Mouse (Mus musculus) thymus, adult 2 months (tissue): ENCODE data around the gene Tnni3k. TPM values are rescaled to one million over a fixed set of nuclear protein-coding genes. Genes with fewer than 3 reads are reported as not detected.

Experiments used
- DNase-seq: peaks from one replicate; pipeline ENCODE4 v3.0.0; 2021
- H3K27ac ChIP-seq: fragments of 200-500 bp; 2 replicates; pipeline ENCODE4 v1.5.1; 2012; ENCODE audit warnings: low read length, control low read depth; ENCODE audit not compliant: control insufficient read depth, insufficient read depth
- H3K27me3 ChIP-seq: fragments of 200-500 bp; 2 replicates; pipeline ENCODE4 v1.6.1; 2012; ENCODE audit warnings: mild to moderate bottlenecking, low read length, moderate library complexity, mixed read lengths; ENCODE audit not compliant: control insufficient read depth, insufficient read depth
- H3K36me3 ChIP-seq: fragments of 200-500 bp; 2 replicates; pipeline ENCODE4 v1.6.1; 2012; ENCODE audit warnings: mild to moderate bottlenecking, low read length, moderate library complexity; ENCODE audit not compliant: control insufficient read depth, insufficient read depth
- H3K4me1 ChIP-seq: fragments of 200-500 bp; replicated peaks from 2 replicates; pipeline ENCODE4 v1.6.1; 2012; ENCODE audit warnings: low read length; ENCODE audit not compliant: control insufficient read depth, insufficient read depth
- H3K4me3 ChIP-seq: fragments of 200-500 bp; 2 replicates; pipeline ENCODE4 v1.5.1; 2012; ENCODE audit warnings: mild to moderate bottlenecking, low read length, control low read depth, moderate library complexity; ENCODE audit not compliant: control insufficient read depth, insufficient read depth
- CTCF ChIP-seq: fragments of 200-500 bp; IDR thresholded peaks from 2 replicates; pipeline ENCODE4 v1.5.1; 2012; ENCODE audit warnings: mild to moderate bottlenecking, control low read depth, low read length, moderate library complexity, borderline replicate concordance; ENCODE audit not compliant: control insufficient read depth, poor library complexity, insufficient read depth; ENCODE audit errors: extremely low read depth
- POLR2A ChIP-seq: fragments of 200-500 bp; IDR thresholded peaks from 2 replicates; pipeline ENCODE4 v1.6.1; 2012; ENCODE audit warnings: mild to moderate bottlenecking, low read length, control low read depth, moderate library complexity; ENCODE audit not compliant: control insufficient read depth, poor library complexity, insufficient read depth; ENCODE audit errors: extremely low read depth
- WGBS: fragments of 180-500 bp; shearing (Covaris S2); methylation state at CpG from one replicate; pipeline ENCODE4 v1.1.7; 2018; 5-methylcytosine and 5-hydroxymethylcytosine counted together
- polyA plus RNA-seq: library from polyadenylated mRNA; depleted of rRNA; stranded (reverse); fragments of >200 nt; gene quantifications from 2 replicates; pipeline ENCODE4 v1.2.3, GENCODE M21; 2012

Tnni3k gene
- polyA plus RNA-seq, 1 experiment = 3.4 TPM

DNA sequence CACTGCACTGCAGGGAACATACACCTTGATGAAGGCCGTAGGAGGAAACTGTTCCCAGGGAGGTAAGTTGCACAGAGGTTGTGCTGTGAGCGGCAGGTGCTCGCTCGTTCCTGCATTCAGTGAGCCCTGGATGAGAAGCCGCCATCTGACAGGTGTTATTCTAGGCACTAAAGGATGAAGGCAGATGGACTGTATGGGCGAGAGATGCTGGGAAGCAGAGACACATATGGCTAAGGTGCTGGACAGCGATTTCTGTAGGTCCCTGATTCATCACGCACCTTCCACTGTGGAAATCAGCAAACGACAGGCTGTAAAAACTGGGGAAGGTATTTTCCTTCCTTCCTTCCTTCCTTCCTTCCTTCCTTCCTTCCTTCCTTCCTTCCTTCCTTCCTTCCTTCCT lies 243.4 kb downstream of the Tnni3k start:
- no peak overlapping the region for H3K4me3 ChIP-seq
- TF ChIP-seq CTCF = no peak
- TF ChIP-seq POLR2A = no peak
- H3K27me3 ChIP-seq = no peaks in the 10 kb centered on the region
- no peak for DNase-seq
- no peak overlapping the region for H3K27ac ChIP-seq
- 87% methylated on average over 9 of the region's 9 CpGs for WGBS
- no peaks in the 10 kb centered on the region for H3K36me3 ChIP-seq
- H3K4me1 ChIP-seq = no peaks in the 10 kb centered on the region

DNA sequence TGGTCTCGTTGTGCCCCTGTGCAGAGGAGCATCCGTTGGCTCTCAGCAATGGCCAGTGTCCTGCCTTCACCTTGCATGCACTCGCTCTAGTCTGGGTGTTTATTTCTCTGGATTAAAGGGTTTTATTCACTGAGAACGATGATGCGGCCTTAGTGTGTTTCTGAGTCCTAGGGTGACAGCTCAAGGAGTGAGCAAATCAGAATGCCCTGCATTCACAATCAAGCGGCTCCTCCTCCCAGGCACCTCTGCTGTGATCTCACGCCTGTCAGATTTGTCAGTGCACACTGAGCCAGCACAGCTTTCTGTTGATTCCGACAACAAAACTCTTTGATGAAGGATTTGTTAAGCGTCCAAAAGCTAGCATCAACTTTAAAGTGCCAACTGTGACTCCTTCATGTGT lies 243.9 kb downstream of the Tnni3k start:
- Histone ChIP-seq H3K27me3 (no peaks in the 10 kb centered on the region), H3K4me1 (no peaks in the 10 kb centered on the region), H3K4me3 (no peak overlapping the region), H3K27ac (no peak overlapping the region), H3K36me3 (no peaks in the 10 kb centered on the region)
- TF ChIP-seq CTCF = no peak
- TF ChIP-seq POLR2A = no peak
- WGBS = 75% methylated on average over 9 of the region's 9 CpGs
- no peak for DNase-seq

DNA sequence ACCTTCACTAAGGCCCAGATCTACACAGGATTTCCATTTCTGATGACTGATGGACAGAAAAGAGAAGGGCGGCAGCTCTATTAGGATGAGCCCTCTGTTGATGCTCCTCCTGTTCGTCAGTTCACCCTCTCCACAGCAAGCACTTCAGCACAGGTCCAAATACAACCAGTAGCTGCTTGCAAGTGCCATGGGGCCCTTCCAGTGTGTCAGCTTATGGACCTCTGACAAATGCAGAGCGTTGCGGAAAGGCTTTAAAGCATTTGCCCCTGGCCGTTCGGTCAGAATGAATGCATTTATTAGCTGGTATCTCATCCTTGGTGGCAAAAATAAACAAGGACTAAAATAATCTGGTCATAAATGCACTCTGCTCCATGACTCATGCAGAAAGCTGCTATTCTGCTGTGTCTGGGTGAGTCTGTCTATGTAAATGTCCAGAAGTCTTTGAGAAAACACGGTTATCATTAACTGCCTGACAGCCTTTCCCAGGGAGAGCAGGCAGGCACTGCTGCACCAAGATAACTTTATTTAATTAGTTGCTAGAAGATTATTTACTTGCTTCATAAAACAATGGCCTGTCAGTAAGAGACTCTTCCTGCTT lies 244.8 kb downstream of the Tnni3k start:
- no peak overlapping the region for H3K4me3 ChIP-seq
- H3K36me3 ChIP-seq = no peaks in the 10 kb centered on the region
- TF ChIP-seq CTCF (no peak), POLR2A (no peak)
- no peak for DNase-seq
- no peaks in the 10 kb centered on the region for H3K4me1 ChIP-seq
- WGBS = 81% methylated on average over 7 of the region's 7 CpGs
- no peak overlapping the region for H3K27ac ChIP-seq
- H3K27me3 ChIP-seq = no peaks in the 10 kb centered on the region

GRCm38 (mm10) chr3:154806626-154807025 lies 248.6 kb downstream of the Tnni3k start:
- TF ChIP-seq POLR2A (no peak), CTCF (no peak)
- DNase-seq = no peak
- H3K4me3 ChIP-seq = no peak overlapping the region
- H3K4me1 ChIP-seq = no peaks in the 10 kb centered on the region
- H3K27me3 ChIP-seq = no peaks in the 10 kb centered on the region
- no peak overlapping the region for H3K27ac ChIP-seq
- 28% methylated on average over 7 of the region's 7 CpGs for WGBS
- H3K36me3 ChIP-seq = no peaks in the 10 kb centered on the region

DNA sequence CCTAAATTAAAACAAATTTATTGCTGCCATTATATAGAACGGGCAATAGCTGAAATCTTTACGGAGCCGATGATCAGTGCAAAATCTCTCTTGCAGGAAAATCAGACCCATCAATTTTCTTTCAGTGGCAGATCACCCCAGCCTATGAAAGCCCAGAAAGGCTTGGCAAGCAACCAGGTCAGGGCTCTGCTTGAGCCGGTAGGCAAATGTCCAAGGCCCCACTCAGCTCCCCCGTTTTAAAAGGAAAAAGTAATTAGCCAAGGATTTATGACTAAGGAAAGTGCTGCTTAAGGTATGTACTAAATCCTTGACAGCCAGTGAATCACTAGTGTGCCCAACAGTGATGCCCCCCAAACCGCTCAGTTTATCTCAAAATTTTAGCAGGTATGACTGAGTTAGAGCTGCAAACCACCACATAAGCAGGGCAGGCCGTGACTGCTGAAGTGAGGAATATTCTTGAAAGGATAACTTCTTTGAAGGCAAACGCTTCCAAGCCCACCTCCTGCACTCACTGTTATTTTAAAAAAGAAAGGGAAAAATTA lies 254.2 kb downstream of the Tnni3k start:
- H3K4me1 ChIP-seq = no peaks in the 10 kb centered on the region
- WGBS = 86% methylated on average over 8 of the region's 8 CpGs
- TF ChIP-seq CTCF (no peak), POLR2A (no peak)
- H3K27ac ChIP-seq = no peak overlapping the region
- H3K36me3 ChIP-seq = no peaks in the 10 kb centered on the region
- H3K27me3 ChIP-seq = no peaks in the 10 kb centered on the region
- DNase-seq = no peak
- H3K4me3 ChIP-seq = no peak overlapping the region

GRCm38 (mm10) chr3:154800454-154800853 lies 254.8 kb downstream of the Tnni3k start:
- H3K27ac ChIP-seq = no peak overlapping the region
- no peaks in the 10 kb centered on the region for H3K36me3 ChIP-seq
- no peaks in the 10 kb centered on the region for H3K4me1 ChIP-seq
- 89% methylated on average over 8 of the region's 8 CpGs for WGBS
- no peak for TF ChIP-seq POLR2A
- H3K4me3 ChIP-seq = no peak overlapping the region
- no peaks in the 10 kb centered on the region for H3K27me3 ChIP-seq
- no peak for DNase-seq

- H3K36me3 ChIP-seq = no peaks in the 10 kb centered on the region
- 92% methylated on average over 4 of the region's 4 CpGs for whole genome bisulfite sequencing
- no peaks in the 10 kb centered on the region for H3K27me3 ChIP-seq
- no peak overlapping the region for H3K4me3 ChIP-seq
- no peak overlapping the region for H3K27ac ChIP-seq
- H3K4me1 ChIP-seq = no peaks in the 10 kb centered on the region
- TF ChIP-seq POLR2A (no peak), CTCF (no peak)
- DNase-seq = no peak
Measured at GRCm38 (mm10) chr3:154798806-154799205, 256.4 kb downstream of the Tnni3k start.
